Mouse (Mus musculus) liver, embryonic 13.5 days (tissue): ENCODE results near the gene Fau. TPM values are rescaled to one million over a fixed set of nuclear protein-coding genes. Genes with fewer than 3 reads are reported as not detected.
A peak's percentile ranks its signal among the peaks of the same experiment; 100 is the strongest.

Experiments used
- ATAC-seq: fragments of 200-750 bp; cut with Nextera tagmentation; 2 replicates; pipeline ENCODE4 v1.8.0; 2017; ENCODE audit warnings: low read depth, mild to moderate bottlenecking, moderate number of reproducible peaks, moderate library complexity
- DNase-seq: peaks from one replicate; pipeline ENCODE4 v3.0.0; 2022
- H3K27ac ChIP-seq: fragments of 300-500 bp; sonication (generic); 2 replicates; pipeline ENCODE4 v1.5.1; 2015; ENCODE audit warnings: moderate library complexity, mild to moderate bottlenecking, inconsistent platforms
- H3K27me3 ChIP-seq: fragments of 300-500 bp; sonication (generic); 2 replicates; pipeline ENCODE4 v1.6.1; 2015; ENCODE audit warnings: mild to moderate bottlenecking, inconsistent platforms
- H3K36me3 ChIP-seq: fragments of 300-500 bp; sonication (generic); 2 replicates; pipeline ENCODE4 v1.6.1; 2015; ENCODE audit warnings: mild to moderate bottlenecking, inconsistent platforms
- H3K4me1 ChIP-seq: fragments of 300-500 bp; sonication (generic); replicated peaks from 2 replicates; pipeline ENCODE4 v1.6.1; 2015; ENCODE audit warnings: inconsistent platforms
- H3K4me2 ChIP-seq: fragments of 300-500 bp; sonication (generic); 2 replicates; pipeline ENCODE4 v1.6.1; 2015; ENCODE audit warnings: inconsistent platforms, mild to moderate bottlenecking, moderate library complexity
- H3K4me3 ChIP-seq: fragments of 300-500 bp; sonication (generic); replicated peaks from 2 replicates; pipeline ENCODE4 v1.5.1; 2015; ENCODE audit warnings: mild to moderate bottlenecking, inconsistent platforms
- H3K9ac ChIP-seq: fragments of 300-500 bp; sonication (generic); 2 replicates; pipeline ENCODE4 v1.6.1; 2015; ENCODE audit warnings: mild to moderate bottlenecking, inconsistent platforms
- H3K9me3 ChIP-seq: fragments of 300-500 bp; sonication (generic); replicated peaks from 2 replicates; pipeline ENCODE4 v1.6.1; 2016; ENCODE audit warnings: inconsistent platforms
- WGBS: fragments of 180-500 bp; shearing (Covaris S2); methylation state at CpG from one replicate; pipeline ENCODE4 v1.1.7; 2015; ENCODE audit not compliant: insufficient replicate concordance; 5-methylcytosine and 5-hydroxymethylcytosine counted together
- polyA plus RNA-seq: library from polyadenylated mRNA; unstranded; fragments of >200 nt; fragmentation: Nextera tagmentation; extraction: Ambion mirVana; gene quantifications from 2 replicates; pipeline ENCODE4 v1.2.1, GENCODE M21; 2015

Fau gene
- polyA plus RNA-seq, 1 experiment from 2014 or later, result 696 TPM

DNA sequence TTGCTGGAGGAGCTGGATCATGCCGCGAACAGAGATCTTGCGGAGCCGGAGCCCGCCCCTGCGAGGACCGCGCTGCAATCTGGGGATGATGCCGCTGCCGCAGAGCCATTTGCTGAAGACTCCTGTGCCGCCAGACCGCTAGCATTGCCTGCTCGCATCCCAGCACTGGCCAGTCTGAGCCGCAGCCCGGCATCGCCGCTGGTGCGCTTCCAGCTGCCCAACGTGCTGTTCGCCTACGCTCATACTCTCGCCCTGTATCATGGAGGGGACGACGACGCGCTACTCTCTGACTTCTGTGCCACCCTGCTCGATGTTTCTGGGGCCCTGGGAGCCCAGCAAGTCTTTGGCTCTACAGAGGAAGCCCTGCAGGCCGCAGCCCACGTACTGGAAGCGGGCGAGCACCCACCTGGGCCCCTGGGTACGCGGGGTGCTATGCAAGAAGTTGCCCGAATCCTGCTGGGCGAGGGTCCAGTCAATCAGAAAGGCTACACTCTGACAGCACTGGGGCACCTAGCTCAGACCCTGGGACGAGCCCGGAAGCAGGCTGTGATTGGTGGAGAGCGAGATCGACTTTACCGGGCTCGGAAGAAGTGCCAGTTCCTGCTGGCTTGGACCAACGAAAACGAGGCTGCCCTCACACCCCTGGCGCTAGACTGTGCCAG is 4.1 kb downstream of the Fau start:
- peak overlapping the region; percentile 100 for H3K4me2 ChIP-seq
- DNase-seq (peak; percentile 38), ATAC-seq (peak; percentile 16)
- no peaks in the 10 kb centered on the region for H3K27me3 ChIP-seq
- H3K9ac ChIP-seq, result peak overlapping the region; percentile 93
- H3K36me3 ChIP-seq, result peaks cover 19% of the 10 kb centered on the region
- 1% methylated on average over 44 of the region's 44 CpGs for WGBS
- H3K9me3 ChIP-seq, result no peaks in the 10 kb centered on the region
- peak overlapping the region; percentile 96 for H3K27ac ChIP-seq
- peak overlapping the region; percentile 81 for H3K4me3 ChIP-seq
- peaks cover 60% of the 10 kb centered on the region for H3K4me1 ChIP-seq

GRCm38 (mm10) chr19:6062418-6062817 is 4.8 kb downstream of the Fau start:
- peak overlapping the region; percentile 100 for H3K4me2 ChIP-seq
- no peaks in the 10 kb centered on the region for H3K9me3 ChIP-seq
- peak overlapping the region; percentile 81 for H3K4me3 ChIP-seq
- no peak for ATAC-seq
- WGBS, result 47% methylated on average over 5 of the region's 5 CpGs
- H3K36me3 ChIP-seq, result peaks cover 19% of the 10 kb centered on the region
- H3K9ac ChIP-seq, result peak overlapping the region; percentile 93
- H3K27ac ChIP-seq, result peak overlapping the region; percentile 96
- no peaks in the 10 kb centered on the region for H3K27me3 ChIP-seq
- H3K4me1 ChIP-seq, result peaks cover 63% of the 10 kb centered on the region
- no peak for DNase-seq

DNA sequence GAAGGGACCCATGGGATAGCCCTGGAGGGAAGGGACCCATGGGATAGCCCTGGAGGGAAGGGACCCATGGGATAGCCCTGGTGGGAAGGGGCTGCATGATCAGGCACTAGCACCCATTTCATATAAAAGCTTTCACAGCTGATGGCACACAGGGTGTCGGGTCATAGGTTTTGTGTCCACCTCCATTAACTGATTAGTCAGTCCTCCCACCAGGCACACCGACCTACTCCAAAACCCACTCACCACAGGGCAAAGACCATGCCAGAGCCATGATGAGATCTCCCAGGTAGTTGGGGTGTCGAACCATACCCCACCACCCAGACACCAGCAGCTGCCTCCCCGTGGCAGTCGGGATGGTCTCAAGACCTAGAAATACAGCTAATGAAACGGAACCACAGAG is 5.4 kb downstream of the Fau start:
- no peaks in the 10 kb centered on the region for H3K27me3 ChIP-seq
- peaks cover 19% of the 10 kb centered on the region for H3K36me3 ChIP-seq
- H3K9me3 ChIP-seq, result no peaks in the 10 kb centered on the region
- peak overlapping the region; percentile 81 for H3K4me3 ChIP-seq
- ATAC-seq (no peak), DNase-seq (no peak)
- 88% methylated on average over 6 of the region's 6 CpGs for WGBS
- peak overlapping the region; percentile 93; the same call in 1 of the 2 replicates for H3K9ac ChIP-seq
- H3K4me2 ChIP-seq, result peak overlapping the region; percentile 100
- peak overlapping the region; percentile 96 for H3K27ac ChIP-seq
- peaks cover 70% of the 10 kb centered on the region for H3K4me1 ChIP-seq

GRCm38 (mm10) chr19:6066571-6066970 is 8.9 kb downstream of the Fau start:
- peaks cover 30% of the 10 kb centered on the region for H3K36me3 ChIP-seq
- H3K27ac ChIP-seq, result peak overlapping the region; percentile 84; the same call in 1 of the 2 replicates
- DNase-seq (no peak), ATAC-seq (no peak)
- H3K4me3 ChIP-seq, result peak overlapping the region; percentile 64
- H3K27me3 ChIP-seq, result no peaks in the 10 kb centered on the region
- H3K9ac ChIP-seq, result peak overlapping the region; percentile 79
- H3K4me2 ChIP-seq, result peak overlapping the region; percentile 93
- whole genome bisulfite sequencing, result 44% methylated on average over 5 of the region's 5 CpGs
- H3K9me3 ChIP-seq, result no peaks in the 10 kb centered on the region
- H3K4me1 ChIP-seq, result peaks cover 55% of the 10 kb centered on the region

- H3K4me3 ChIP-seq, result peak overlapping the region; percentile 64
- ATAC-seq (peak; percentile 70), DNase-seq (peak; percentile 83)
- peaks cover 49% of the 10 kb centered on the region for H3K4me1 ChIP-seq
- H3K27ac ChIP-seq, result peak overlapping the region; percentile 84
- H3K36me3 ChIP-seq, result peaks cover 30% of the 10 kb centered on the region
- under 1% methylated on average over 30 of the region's 30 CpGs for WGBS
- H3K27me3 ChIP-seq, result no peaks in the 10 kb centered on the region
- H3K9ac ChIP-seq, result peak overlapping the region; percentile 79
- peak overlapping the region; percentile 93 for H3K4me2 ChIP-seq
- H3K9me3 ChIP-seq, result no peaks in the 10 kb centered on the region
These were observed 9.5 kb downstream of the Fau start for GRCm38 (mm10) chr19:6067011-6067723.

DNA sequence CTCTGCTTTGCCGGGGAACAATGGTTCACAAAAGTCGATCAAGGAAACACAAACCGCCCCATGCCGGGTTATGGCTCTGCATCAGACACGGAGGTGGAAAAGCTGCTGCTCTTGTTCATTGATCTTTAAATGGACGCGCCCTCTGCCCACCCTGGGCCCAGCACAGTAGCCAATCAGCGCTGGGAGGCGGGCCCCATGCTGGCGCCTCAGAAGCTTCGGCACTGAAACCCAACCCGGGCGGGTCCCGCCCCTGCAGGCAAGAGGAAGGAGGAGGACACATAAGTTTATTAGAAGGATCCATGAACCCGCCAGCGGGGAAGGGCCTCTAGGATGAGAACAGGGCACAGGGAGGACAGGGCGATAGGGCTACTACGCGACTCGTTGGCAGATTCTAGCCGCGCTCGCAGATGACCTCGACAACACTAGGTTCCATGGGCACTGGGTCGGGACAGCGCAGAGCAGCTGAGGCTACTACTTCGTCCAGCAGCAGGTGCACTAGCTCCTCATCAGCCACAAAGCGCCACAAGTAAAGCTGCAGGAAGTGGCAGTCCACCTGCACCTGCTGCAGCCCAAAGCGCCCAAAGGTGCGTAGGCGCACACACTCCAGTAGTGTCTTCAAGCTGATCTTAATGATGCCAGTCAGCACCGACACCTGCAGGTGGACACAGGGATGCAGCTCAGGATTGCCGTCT is 10.2 kb downstream of the Fau start, which contains the start of gene Tm7sf2:
Gene Tm7sf2 (minus strand): TSS at position 650 of the 692 bp plus-strand sequence.
- no peaks in the 10 kb centered on the region for H3K27me3 ChIP-seq
- DNase-seq (peak; percentile 91), ATAC-seq (peak; percentile 91)
- H3K9me3 ChIP-seq, result no peaks in the 10 kb centered on the region
- peak within 1 kb of the TSS; percentile 79 for H3K9ac ChIP-seq
- WGBS, result 16% methylated on average over 33 of the region's 33 CpGs
- H3K4me2 ChIP-seq, result peak within 1 kb of the TSS; percentile 93
- H3K27ac ChIP-seq, result peak within 1 kb of the TSS; percentile 84
- H3K4me3 ChIP-seq, result peak within 1 kb of the TSS; percentile 64
- H3K4me1 ChIP-seq, result peaks cover 42% of the 10 kb centered on the region
- H3K36me3 ChIP-seq, result peaks cover 30% of the 10 kb centered on the region

- ATAC-seq, result no peak
These were observed 11.3 kb downstream of the Fau start for GRCm38 (mm10) chr19:6068951-6069350.

GRCm38 (mm10) chr19:6069851-6070250 is 12.2 kb downstream of the Fau start:
- H3K4me3 ChIP-seq, result no peak overlapping the region
- H3K4me2 ChIP-seq, result no peak overlapping the region
- WGBS, result 83% methylated on average over 10 of the region's 10 CpGs
- peaks cover 42% of the 10 kb centered on the region for H3K36me3 ChIP-seq
- no peak for ATAC-seq
- H3K4me1 ChIP-seq, result peaks cover 39% of the 10 kb centered on the region
- no peaks in the 10 kb centered on the region for H3K27me3 ChIP-seq
- no peak overlapping the region for H3K27ac ChIP-seq
- no peak for DNase-seq
- no peaks in the 10 kb centered on the region for H3K9me3 ChIP-seq
- H3K9ac ChIP-seq, result no peak overlapping the region

More at GRCm38 (mm10) chr19:6068951-6069350, 11.3 kb downstream of the Fau start:
- H3K27me3 ChIP-seq, result no peaks in the 10 kb centered on the region
- no peak overlapping the region for H3K4me3 ChIP-seq
- peaks cover 35% of the 10 kb centered on the region for H3K36me3 ChIP-seq
- H3K4me1 ChIP-seq, result peaks cover 36% of the 10 kb centered on the region
- no peak overlapping the region for H3K4me2 ChIP-seq
- H3K9ac ChIP-seq, result no peak overlapping the region
- H3K9me3 ChIP-seq, result no peaks in the 10 kb centered on the region
- H3K27ac ChIP-seq, result peak overlapping the region; percentile 40; the same call in 1 of the 2 replicates
- 72% methylated on average over 4 of the region's 4 CpGs for WGBS
- DNase-seq, result no peak

DNA sequence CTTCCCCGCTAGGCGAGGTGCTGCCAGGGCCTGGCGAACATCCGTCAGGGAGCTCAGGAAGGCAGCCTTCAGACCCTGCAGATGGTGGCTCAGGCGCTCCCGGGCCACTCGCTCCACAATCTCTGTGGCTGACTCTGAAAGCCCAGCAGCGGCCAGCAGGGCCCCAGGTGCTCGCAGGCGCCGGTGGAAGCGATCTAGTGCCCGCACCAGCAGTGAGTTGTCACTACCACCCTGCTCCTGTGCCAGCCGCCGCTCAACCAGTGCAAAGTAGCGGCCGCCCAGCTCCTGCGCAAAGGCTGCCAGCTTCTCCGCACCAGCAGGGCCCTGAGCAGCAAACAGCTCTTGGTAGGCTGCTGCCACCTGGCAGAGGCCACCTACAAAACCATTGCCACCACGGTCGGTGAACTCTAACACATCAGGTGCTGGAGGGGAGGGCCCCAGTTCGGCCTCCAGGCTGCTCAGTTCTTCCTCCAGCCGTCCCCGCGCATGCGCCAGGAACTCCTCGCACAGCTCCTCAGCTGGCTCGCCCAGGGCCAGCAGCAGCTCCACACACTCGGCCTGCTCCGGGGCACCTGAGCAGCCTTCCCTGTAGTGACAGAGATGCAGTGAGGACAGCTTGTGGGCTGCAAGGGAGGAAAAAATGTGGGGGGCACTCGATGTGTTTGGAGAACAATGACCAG is 13.1 kb downstream of the Fau start:
- Histone ChIP-seq H3K27me3 (no peaks in the 10 kb centered on the region), H3K9me3 (no peaks in the 10 kb centered on the region), H3K4me3 (no peak overlapping the region), H3K9ac (no peak overlapping the region), H3K4me2 (no peak overlapping the region), H3K27ac (no peak overlapping the region), H3K36me3 (peaks cover 44% of the 10 kb centered on the region), H3K4me1 (peaks cover 42% of the 10 kb centered on the region)
- ATAC-seq (no peak), DNase-seq (no peak)
- 88% methylated on average over 31 of the region's 31 CpGs for WGBS

GRCm38 (mm10) chr19:6071261-6071660 is 13.6 kb downstream of the Fau start:
- Histone ChIP-seq H3K4me1 (peaks cover 44% of the 10 kb centered on the region), H3K36me3 (peaks cover 44% of the 10 kb centered on the region), H3K27ac (no peak overlapping the region), H3K4me2 (no peak overlapping the region), H3K9me3 (no peaks in the 10 kb centered on the region), H3K27me3 (no peaks in the 10 kb centered on the region), H3K4me3 (no peak overlapping the region), H3K9ac (no peak overlapping the region)
- 87% methylated on average over 19 of the region's 19 CpGs for WGBS
- DNase-seq (no peak), ATAC-seq (no peak)

DNA sequence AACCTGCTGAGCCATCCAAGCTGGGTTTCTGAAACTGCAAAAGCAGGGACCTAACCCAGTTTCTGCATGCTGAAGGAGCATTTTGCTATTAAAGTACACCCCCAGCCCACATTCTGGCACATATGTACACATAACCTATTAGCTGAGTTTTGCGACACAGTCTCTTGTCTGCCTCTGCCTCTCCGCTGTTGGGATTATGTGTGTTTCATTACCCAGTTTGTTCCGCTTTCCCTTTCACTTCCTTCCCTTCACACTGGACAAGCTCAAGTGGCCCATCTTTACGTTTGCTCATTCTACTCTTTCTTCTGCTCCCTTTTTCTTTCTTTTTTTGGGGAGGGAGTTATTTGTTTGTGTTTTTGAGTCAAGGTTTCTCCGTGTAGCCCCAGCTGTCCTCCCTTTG is 16.2 kb downstream of the Fau start:
- Histone ChIP-seq H3K4me2 (no peak overlapping the region), H3K27me3 (no peaks in the 10 kb centered on the region), H3K4me1 (peaks cover 34% of the 10 kb centered on the region), H3K36me3 (peaks cover 40% of the 10 kb centered on the region), H3K4me3 (no peak overlapping the region), H3K9ac (no peak overlapping the region), H3K27ac (no peak overlapping the region), H3K9me3 (no peaks in the 10 kb centered on the region)
- no peak for DNase-seq
- WGBS, result 74% methylated on average over 5 of the region's 5 CpGs
- no peak for ATAC-seq
